Mouse (Mus musculus) urinary bladder, postnatal 4 days (tissue): Measurements from ENCODE around the gene Nepro.

ENCODE experiments used
- DNase-seq, 2 experiments: peaks; one replicate each; pipeline ENCODE4 v3.0.0; 2021 to 2022; ENCODE audit warnings: low spot score in 2 of 2

Nepro gene

GRCm38 (mm10) chr16:44767506-44767905, 43.4 kb downstream of the Nepro start:
- no peak for DNase-seq

- no peak for DNase-seq
Measured at GRCm38 (mm10) chr16:44767967-44768366, 43.9 kb downstream of the Nepro start.

GRCm38 (mm10) chr16:44772577-44772976, 48.5 kb downstream of the Nepro start:
- no peak for DNase-seq

GRCm38 (mm10) chr16:44773673-44774072, 49.6 kb downstream of the Nepro start:
- DNase-seq: no peak

GRCm38 (mm10) chr16:44774201-44774600, 50.1 kb downstream of the Nepro start:
- DNase-seq: no peak

GRCm38 (mm10) chr16:44778538-44779147, 54.5 kb downstream of the Nepro start:
- no peak for DNase-seq

- DNase-seq: no peak
Measured at GRCm38 (mm10) chr16:44779494-44779893, 55.4 kb downstream of the Nepro start.

GRCm38 (mm10) chr16:44780751-44781150, 56.6 kb downstream of the Nepro start:
- no peak for DNase-seq
